Mouse (Mus musculus): ENCODE measurements around the gene Rasal1.

Gene Rasal1

DNA sequence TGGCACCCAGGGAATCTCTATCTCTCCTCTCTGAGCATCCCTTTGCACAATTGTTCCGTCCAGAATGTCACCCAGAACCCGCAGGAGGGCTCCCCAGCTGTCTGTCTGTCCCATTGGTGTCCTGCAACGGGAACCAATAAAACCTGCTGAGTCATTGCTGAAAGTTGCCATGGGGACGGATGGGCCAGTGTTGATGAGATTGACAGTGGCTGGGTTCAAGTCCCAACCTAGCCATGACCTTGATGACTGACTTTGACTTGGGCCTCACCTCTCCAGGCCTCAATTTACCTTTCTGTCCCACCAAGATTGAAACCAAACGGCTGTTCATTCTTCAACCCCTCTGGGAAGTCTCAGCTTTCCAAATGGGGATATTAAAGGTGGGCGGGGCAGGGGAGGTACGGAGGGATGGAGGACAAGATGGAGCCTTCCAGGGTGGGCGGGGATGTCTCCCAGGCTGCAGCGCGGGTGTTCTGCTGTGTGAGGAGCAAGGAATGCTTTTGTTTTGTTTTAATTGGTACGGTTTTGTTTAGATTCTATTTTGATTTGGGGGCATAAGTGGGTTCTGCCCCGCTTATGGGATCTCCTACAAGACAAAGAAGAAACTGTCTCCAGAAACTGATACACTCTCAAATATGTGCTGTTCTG is 77.3 kb downstream of the Rasal1 start:
- DNase-seq (ENCODE audit: low spot score), result no peak
